Mouse (Mus musculus) intestine, embryonic 16.5 days (tissue): ENCODE results near the gene Znrd1. TPM values are rescaled to one million over a fixed set of nuclear protein-coding genes. Genes with fewer than 3 reads are reported as not detected.

ENCODE experiments used
- ATAC-seq: fragments of 200-750 bp; cut with Nextera tagmentation; 2 replicates; pipeline ENCODE4 v1.8.0; 2017; ENCODE audit warnings: moderate TSS enrichment, moderate library complexity
- H3K27ac ChIP-seq: fragments of 300-500 bp; sonication (generic); 2 replicates; pipeline ENCODE4 v1.5.1; 2014; ENCODE audit warnings: mild to moderate bottlenecking, low read length
- H3K27me3 ChIP-seq: fragments of 300-500 bp; sonication (generic); replicated peaks from 2 replicates; pipeline ENCODE4 v1.6.1; 2014; ENCODE audit warnings: low read length, control low read depth, mixed read lengths; ENCODE audit not compliant: control insufficient read depth, insufficient read depth
- H3K36me3 ChIP-seq: fragments of 300-500 bp; sonication (generic); 2 replicates; pipeline ENCODE4 v1.6.1; 2014; ENCODE audit warnings: low read length, control low read depth; ENCODE audit not compliant: control insufficient read depth, insufficient read depth
- H3K4me1 ChIP-seq: fragments of 300-500 bp; sonication (generic); 2 replicates; pipeline ENCODE4 v1.6.1; 2014; ENCODE audit warnings: low read length, control low read depth, mixed read lengths; ENCODE audit not compliant: control insufficient read depth, insufficient read depth
- H3K4me2 ChIP-seq: fragments of 300-500 bp; sonication (generic); 2 replicates; pipeline ENCODE4 v1.6.1; 2014; ENCODE audit warnings: low read depth, low read length, control low read depth
- H3K4me3 ChIP-seq: fragments of 300-500 bp; sonication (generic); 2 replicates; pipeline ENCODE4 v1.5.1; 2014; ENCODE audit warnings: mild to moderate bottlenecking, low read length
- H3K9ac ChIP-seq: fragments of 300-500 bp; sonication (generic); 2 replicates; pipeline ENCODE4 v1.6.1; 2014; ENCODE audit warnings: low read depth, low read length
- H3K9me3 ChIP-seq: fragments of 300-500 bp; sonication (generic); 2 replicates; pipeline ENCODE4 v1.6.1; 2016; ENCODE audit warnings: low read length, control low read depth; ENCODE audit not compliant: control insufficient read depth
- WGBS: fragments of 180-500 bp; shearing (Covaris S2); extraction: QIAGEN DNeasy Blood & Tissue Kit; methylation state at CpG from one replicate; pipeline ENCODE4 v1.1.7; 2014; 5-methylcytosine and 5-hydroxymethylcytosine counted together
- polyA plus RNA-seq: library from polyadenylated mRNA; unstranded; fragments of >200 nt; fragmentation: Nextera tagmentation; extraction: Ambion mirVana; gene quantifications from 2 replicates; pipeline ENCODE4 v1.2.1, GENCODE M21; 2015

Znrd1 gene
- polyA plus RNA-seq, 1 experiment from 2014 or later = 72.2 TPM

DNA sequence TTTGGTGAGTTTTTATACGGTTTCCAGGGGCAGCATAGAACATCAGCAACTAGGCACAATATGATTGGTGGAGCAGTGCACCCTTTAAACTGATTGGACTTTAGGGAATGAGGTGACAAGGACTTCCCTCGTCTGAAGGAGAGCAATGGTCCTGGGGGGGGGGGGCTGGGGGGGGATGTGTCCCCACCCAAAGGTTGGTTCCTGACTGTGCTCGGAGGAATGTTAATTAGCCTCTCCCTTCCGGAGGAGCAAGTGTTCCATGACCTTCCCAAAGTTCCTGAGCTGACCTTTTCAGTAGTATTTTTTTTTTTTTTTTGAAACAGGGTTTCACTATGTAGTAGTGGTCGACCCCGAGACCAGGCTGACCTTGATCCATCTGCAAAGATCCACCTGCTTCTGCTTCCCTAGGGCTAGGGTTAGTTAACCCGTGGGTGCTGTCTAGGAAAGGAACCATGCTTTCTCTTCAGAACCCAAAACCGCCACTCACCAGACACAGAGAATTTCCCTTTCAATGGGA lies 15.0 kb upstream of the Znrd1 start:
- H3K4me2 ChIP-seq = no peak overlapping the region
- 71% methylated on average over 8 of the region's 8 CpGs for WGBS
- H3K36me3 ChIP-seq = no peaks in the 10 kb centered on the region
- H3K27ac ChIP-seq = no peak overlapping the region
- no peak for ATAC-seq
- no peaks in the 10 kb centered on the region for H3K9me3 ChIP-seq
- no peak overlapping the region for H3K9ac ChIP-seq
- H3K4me3 ChIP-seq = no peak overlapping the region
- H3K27me3 ChIP-seq = no peaks in the 10 kb centered on the region
- no peaks in the 10 kb centered on the region for H3K4me1 ChIP-seq

DNA sequence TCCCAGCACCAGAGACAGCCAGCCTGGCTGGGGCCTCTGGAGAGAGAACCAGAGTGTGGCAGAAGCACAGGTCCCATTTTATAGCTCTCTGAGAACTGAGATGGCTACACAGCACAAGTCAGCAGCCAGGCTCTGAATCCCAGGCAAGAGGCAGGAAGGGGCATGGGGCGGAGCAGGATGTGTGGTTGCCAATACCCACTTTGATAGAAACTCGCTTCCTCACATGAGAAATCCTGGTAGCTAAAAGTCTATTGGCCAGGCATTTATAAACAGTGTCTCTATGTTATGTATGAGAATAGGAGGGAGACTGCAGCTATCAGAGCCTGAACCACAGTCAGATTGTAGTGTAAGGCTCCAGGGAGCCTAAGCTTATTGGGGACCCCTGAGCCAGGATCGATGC lies 14.4 kb upstream of the Znrd1 start:
- H3K27me3 ChIP-seq = no peaks in the 10 kb centered on the region
- H3K4me1 ChIP-seq = no peaks in the 10 kb centered on the region
- WGBS = 83% methylated on average over 3 of the region's 3 CpGs
- H3K9me3 ChIP-seq = no peaks in the 10 kb centered on the region
- H3K27ac ChIP-seq = no peak overlapping the region
- H3K9ac ChIP-seq = no peak overlapping the region
- no peak overlapping the region for H3K4me2 ChIP-seq
- no peak for ATAC-seq
- no peak overlapping the region for H3K4me3 ChIP-seq
- H3K36me3 ChIP-seq = no peaks in the 10 kb centered on the region

DNA sequence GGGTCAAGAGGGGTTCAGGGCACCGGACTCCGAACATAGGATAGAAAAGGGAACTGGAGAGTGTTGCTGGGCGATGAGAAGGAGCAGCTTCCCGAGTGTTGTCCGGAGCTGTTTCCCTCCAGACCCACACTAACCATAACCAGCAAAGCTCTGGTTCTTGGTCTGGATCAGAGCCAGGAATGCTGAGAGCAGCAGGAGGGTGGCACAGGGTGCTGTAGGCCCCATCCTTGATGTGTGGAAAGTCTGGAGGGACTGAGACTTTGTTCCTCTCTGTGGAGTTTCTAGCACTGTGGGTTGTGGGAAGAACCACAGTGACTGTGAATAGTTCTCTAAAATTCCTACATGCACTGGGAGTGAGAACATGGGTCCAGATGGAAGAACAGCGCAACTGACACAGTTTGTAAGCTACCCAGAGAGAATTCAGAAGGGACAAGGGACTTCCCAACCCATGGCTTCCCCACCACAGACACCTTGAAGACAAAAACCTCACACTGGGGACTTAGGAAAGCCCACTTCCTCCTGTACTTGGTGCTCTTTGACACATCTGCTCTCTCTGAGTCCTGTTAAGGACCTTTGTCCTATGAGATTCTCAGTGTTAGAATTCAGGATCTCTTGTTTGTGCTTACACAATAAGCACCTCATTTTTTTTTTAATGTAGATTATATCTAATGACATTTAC lies 13.0 kb upstream of the Znrd1 start:
- Histone ChIP-seq H3K27me3 (no peaks in the 10 kb centered on the region), H3K4me2 (no peak overlapping the region), H3K4me3 (no peak overlapping the region), H3K36me3 (no peaks in the 10 kb centered on the region), H3K4me1 (no peaks in the 10 kb centered on the region), H3K9me3 (no peaks in the 10 kb centered on the region), H3K9ac (no peak overlapping the region), H3K27ac (no peak overlapping the region)
- no peak for ATAC-seq
- WGBS = 78% methylated on average over 6 of the region's 6 CpGs

DNA sequence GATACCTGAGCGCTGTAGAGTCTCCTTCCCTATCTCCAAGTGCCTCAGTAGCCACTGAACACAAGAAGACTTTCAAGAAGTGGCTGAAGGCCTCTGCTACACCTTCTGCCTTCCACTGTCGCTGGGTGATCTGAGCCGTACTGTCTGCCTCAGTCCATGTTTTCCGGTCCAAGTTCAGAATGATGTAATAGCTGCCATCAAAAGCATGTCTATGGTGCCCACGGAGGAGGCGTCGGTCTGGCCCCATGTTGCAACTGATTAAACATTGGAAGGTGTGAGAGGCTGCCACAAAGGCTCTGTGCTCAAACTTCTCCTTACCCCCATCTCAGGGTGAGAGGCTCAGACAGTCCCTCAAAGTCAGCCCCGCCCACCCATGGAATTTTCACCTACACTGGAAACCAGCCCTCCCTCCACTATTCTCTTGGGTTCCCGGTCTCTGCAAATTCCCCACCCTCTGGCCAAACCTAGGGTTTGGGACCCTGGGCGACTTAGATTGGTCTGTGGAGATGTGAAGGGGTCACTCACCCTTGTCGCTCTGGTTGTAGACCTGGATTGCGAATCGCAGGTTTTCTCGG lies 12.0 kb upstream of the Znrd1 start:
- no peak overlapping the region for H3K27ac ChIP-seq
- H3K4me1 ChIP-seq = no peaks in the 10 kb centered on the region
- H3K4me3 ChIP-seq = no peak overlapping the region
- no peaks in the 10 kb centered on the region for H3K36me3 ChIP-seq
- H3K9ac ChIP-seq = no peak overlapping the region
- no peaks in the 10 kb centered on the region for H3K27me3 ChIP-seq
- ATAC-seq = peak; percentile 21; the same call in 1 of the 2 replicates
- 80% methylated on average over 14 of the region's 14 CpGs for WGBS
- no peak overlapping the region for H3K4me2 ChIP-seq
- no peaks in the 10 kb centered on the region for H3K9me3 ChIP-seq

DNA sequence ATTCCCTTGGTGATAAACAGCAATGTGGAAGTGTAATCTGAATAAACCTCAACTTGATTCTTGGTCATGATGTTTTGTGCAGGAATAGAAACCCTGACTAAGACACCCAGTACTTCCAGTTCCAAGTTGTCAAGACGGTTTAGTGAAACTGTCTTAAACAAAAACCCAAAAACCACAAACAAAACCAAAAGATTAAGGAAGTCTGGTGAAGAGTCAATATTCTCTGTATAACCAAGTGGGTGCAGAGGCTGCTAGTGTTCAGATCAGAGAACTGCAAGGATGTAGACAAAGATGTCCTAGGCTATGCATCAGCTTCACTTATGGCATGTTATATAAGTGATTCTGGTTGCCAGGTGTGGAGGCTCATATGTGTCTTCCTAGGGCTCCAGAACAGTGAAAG lies 8.5 kb upstream of the Znrd1 start:
- no peak for ATAC-seq
- no peak overlapping the region for H3K4me3 ChIP-seq
- H3K4me2 ChIP-seq = no peak overlapping the region
- WGBS = 86% methylated on average over 1 of the region's 1 CpGs
- no peak overlapping the region for H3K27ac ChIP-seq
- H3K9me3 ChIP-seq = no peaks in the 10 kb centered on the region
- no peaks in the 10 kb centered on the region for H3K4me1 ChIP-seq
- H3K36me3 ChIP-seq = no peaks in the 10 kb centered on the region
- no peaks in the 10 kb centered on the region for H3K27me3 ChIP-seq
- no peak overlapping the region for H3K9ac ChIP-seq

DNA sequence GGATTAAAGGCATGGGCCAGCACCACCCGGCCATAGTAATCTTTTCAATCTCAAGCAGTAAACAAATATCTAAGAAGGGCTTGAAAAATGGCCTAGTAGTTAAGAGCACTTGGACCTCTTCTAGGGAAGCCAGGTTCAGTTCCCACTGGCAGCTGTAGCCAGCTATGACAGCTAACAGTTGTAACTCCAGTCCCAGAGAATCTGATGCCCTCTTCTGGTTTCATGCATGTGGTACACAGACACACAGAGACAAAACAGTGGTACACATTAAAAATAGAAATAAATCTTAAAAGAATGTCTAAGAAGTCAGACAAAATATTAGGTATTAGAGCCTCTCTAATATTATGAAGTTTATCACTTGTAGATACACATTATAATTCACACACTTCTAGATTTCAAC lies 2.8 kb upstream of the Znrd1 start:
- no peak overlapping the region for H3K4me3 ChIP-seq
- H3K27ac ChIP-seq = no peak overlapping the region
- H3K9ac ChIP-seq = no peak overlapping the region
- no peak overlapping the region for H3K4me2 ChIP-seq
- H3K36me3 ChIP-seq = no peaks in the 10 kb centered on the region
- 61% methylated on average over 1 of the region's 1 CpGs for WGBS
- H3K4me1 ChIP-seq = 0 out of 2 replicates have a peak, but pooled peaks cover 8% of the 10 kb centered on the region
- no peaks in the 10 kb centered on the region for H3K27me3 ChIP-seq
- no peaks in the 10 kb centered on the region for H3K9me3 ChIP-seq
- no peak for ATAC-seq

DNA sequence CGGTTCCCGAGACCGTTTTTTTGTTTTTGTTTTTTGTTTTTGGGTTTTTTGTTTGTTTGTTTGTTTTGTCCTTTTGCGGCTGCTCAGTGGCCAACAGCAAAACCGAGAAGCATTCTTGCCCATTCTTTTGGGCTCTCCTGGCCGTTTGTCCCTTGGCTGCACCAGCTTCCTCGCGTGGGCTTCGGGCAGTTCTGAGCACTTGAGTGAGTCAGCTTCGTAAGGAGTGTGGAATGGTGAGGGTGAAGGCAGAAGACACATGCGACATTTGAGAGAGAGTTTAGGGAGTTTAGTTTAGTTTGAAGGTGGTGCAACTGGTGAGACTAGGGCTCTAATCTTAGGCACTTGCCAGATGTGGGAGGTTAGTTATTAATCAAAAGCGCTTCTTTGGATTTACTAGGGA lies 525 bp upstream of the Znrd1 start:
- H3K9me3 ChIP-seq = no peaks in the 10 kb centered on the region
- no peaks in the 10 kb centered on the region for H3K27me3 ChIP-seq
- peak; percentile 9; the same call in 1 of the 2 replicates for ATAC-seq
- peak overlapping the region; percentile 69 for H3K4me3 ChIP-seq
- H3K4me2 ChIP-seq = peak overlapping the region; percentile 59
- H3K27ac ChIP-seq = 0 out of 2 replicates have a peak overlapping the region, but pooled peaks have one; percentile 40
- 0 out of 2 replicates have a peak, but pooled peaks cover 8% of the 10 kb centered on the region for H3K4me1 ChIP-seq
- WGBS = 7% methylated on average over 12 of the region's 12 CpGs
- peak overlapping the region; percentile 82 for H3K9ac ChIP-seq
- H3K36me3 ChIP-seq = no peaks in the 10 kb centered on the region

DNA sequence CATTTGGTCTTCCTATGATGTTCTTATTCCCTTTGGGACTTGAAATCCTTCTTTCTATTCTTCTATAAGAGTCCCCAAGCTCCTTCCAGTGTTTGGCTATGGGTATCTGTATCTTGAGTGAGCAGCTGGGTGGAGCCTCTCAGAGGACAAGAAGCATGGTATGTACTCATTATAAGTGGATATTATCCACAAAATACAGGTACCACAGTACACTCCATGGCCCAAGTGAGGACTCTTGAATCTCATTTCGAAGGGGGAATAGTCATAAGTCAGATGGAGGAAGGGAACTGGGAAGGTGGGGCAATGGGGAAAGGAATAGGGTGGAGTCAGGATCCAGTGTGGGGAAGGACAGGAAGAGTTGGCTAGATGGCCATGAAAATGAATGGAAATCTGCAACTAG lies 5.3 kb downstream of the Znrd1 start:
- H3K4me3 ChIP-seq = no peak overlapping the region
- H3K4me1 ChIP-seq = peaks cover 10% of the 10 kb centered on the region
- H3K4me2 ChIP-seq = no peak overlapping the region
- no peaks in the 10 kb centered on the region for H3K36me3 ChIP-seq
- H3K9me3 ChIP-seq = no peaks in the 10 kb centered on the region
- 88% methylated on average over 1 of the region's 1 CpGs for WGBS
- no peak for ATAC-seq
- no peaks in the 10 kb centered on the region for H3K27me3 ChIP-seq
- H3K9ac ChIP-seq = no peak overlapping the region
- H3K27ac ChIP-seq = no peak overlapping the region

DNA sequence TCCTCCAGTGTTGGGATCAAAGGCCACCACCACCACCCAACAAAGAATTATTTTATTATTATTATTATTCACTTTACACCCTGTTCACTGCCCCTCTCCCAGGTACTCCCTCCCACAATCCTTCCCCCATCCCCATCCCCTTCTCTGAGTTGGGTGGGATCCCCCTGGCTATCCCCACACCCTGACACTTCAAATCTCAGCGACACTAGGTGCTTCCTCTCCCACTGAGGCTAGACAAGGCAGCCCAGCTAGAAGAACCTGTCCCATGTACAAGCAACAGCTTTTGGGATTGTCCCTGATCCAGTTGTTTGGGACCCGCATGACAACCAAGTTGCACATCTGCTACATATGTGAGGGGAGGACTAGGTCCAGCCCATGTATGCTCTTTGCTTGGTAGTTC lies 5.7 kb downstream of the Znrd1 start:
- H3K9me3 ChIP-seq = no peaks in the 10 kb centered on the region
- ATAC-seq = no peak
- no peaks in the 10 kb centered on the region for H3K27me3 ChIP-seq
- H3K9ac ChIP-seq = no peak overlapping the region
- H3K27ac ChIP-seq = no peak overlapping the region
- peaks cover 9% of the 10 kb centered on the region for H3K4me1 ChIP-seq
- no peaks in the 10 kb centered on the region for H3K36me3 ChIP-seq
- H3K4me3 ChIP-seq = no peak overlapping the region
- no peak overlapping the region for H3K4me2 ChIP-seq
- WGBS = 88% methylated on average over 2 of the region's 2 CpGs
